Mouse (Mus musculus) MEL (cell line): ENCODE results near the gene Gm20388.

Source experiments
- CTCF ChIP-seq, 3 experiments: IDR thresholded peaks in 2 of 3; conservative IDR thresholded peaks in 1 of 3; 2 replicates each; pipeline ENCODE4 v1.5.1; 2011 to 2012; ENCODE audit warnings: low read length in 3 of 3, low read depth in 2 of 3, mild to moderate bottlenecking in 2 of 3, improper control_type of control experiment in 1 of 3, inconsistent platforms in 1 of 3, mixed read lengths in 1 of 3, moderate library complexity in 1 of 3; ENCODE audit not compliant: control insufficient read depth in 1 of 3, insufficient read depth in 1 of 3, poor library complexity in 1 of 3, severe bottlenecking in 1 of 3
- ELF1 ChIP-seq: IDR thresholded peaks from 2 replicates; pipeline ENCODE4 v1.6.1; 2014; ENCODE audit warnings: low read depth, mild to moderate bottlenecking, inconsistent platforms, low read length, improper control_type of control experiment, moderate library complexity
- GABPA ChIP-seq: IDR thresholded peaks from 2 replicates; pipeline ENCODE4 v1.6.1; 2012; ENCODE audit warnings: low read depth, mild to moderate bottlenecking, inconsistent platforms, low read length, improper control_type of control experiment, moderate library complexity
- MXI1 ChIP-seq: IDR thresholded peaks from 2 replicates; pipeline ENCODE4 v1.6.1; 2011; ENCODE audit warnings: mild to moderate bottlenecking, low read depth, low read length, improper control_type of control experiment
- MYC ChIP-seq: IDR thresholded peaks from 2 replicates; pipeline ENCODE4 v1.6.1; 2011; ENCODE audit warnings: low read depth, mild to moderate bottlenecking, low read length, improper control_type of control experiment, moderate library complexity
- POLR2A ChIP-seq, 2 experiments: IDR thresholded peaks; 2 replicates each; pipeline ENCODE4 v1.6.1; 2011 to 2012; ENCODE audit warnings: low read length in 2 of 2, mild to moderate bottlenecking in 2 of 2, control low read depth in 1 of 2, improper control_type of control experiment in 1 of 2, low read depth in 1 of 2, moderate library complexity in 1 of 2; ENCODE audit not compliant: control insufficient read depth in 1 of 2, insufficient read depth in 1 of 2, poor library complexity in 1 of 2
- TAL1 ChIP-seq: IDR thresholded peaks from 2 replicates; pipeline ENCODE4 v1.6.1; 2012; ENCODE audit warnings: mild to moderate bottlenecking, inconsistent platforms, low read length, moderate library complexity, mixed read lengths
- TCF12 ChIP-seq: IDR thresholded peaks from 2 replicates; pipeline ENCODE4 v1.6.1; 2014; ENCODE audit warnings: low read depth, mild to moderate bottlenecking, inconsistent platforms, low read length, improper control_type of control experiment, moderate library complexity
- ZC3H11A ChIP-seq: IDR thresholded peaks from 2 replicates; pipeline ENCODE4 v1.6.1; 2012; ENCODE audit warnings: low read depth, mild to moderate bottlenecking, inconsistent platforms, low read length, improper control_type of control experiment

GRCm38 (mm10) chr8:123899366-123899765 is 3988.7 kb downstream of the Gm20388 start:
- TF ChIP-seq TAL1 (no peak), CTCF (IDR thresholded peaks at IDR 0.05 in 2 of 3, conservative IDR thresholded peaks at IDR 0.05 in 1 of 3; ENCODE audit: control insufficient read depth in 1 of 3, insufficient read depth in 1 of 3, low read depth in 2 of 3, low read length in 3 of 3, poor library complexity in 1 of 3, severe bottlenecking in 1 of 3) (no peak), TCF12 (no peak), ZC3H11A (no peak), ELF1 (no peak), MXI1 (no peak), MYC (no peak), GABPA (no peak), POLR2A (IDR thresholded peaks at IDR 0.05; ENCODE audit: control insufficient read depth in 1 of 2, insufficient read depth in 1 of 2, low read depth in 1 of 2, low read length in 2 of 2, poor library complexity in 1 of 2) (no peak)
